Mouse (Mus musculus) kidney, adult 11 months (tissue): Measurements from ENCODE around the gene Rergl.

Experiments
- DNase-seq: peaks from one replicate; pipeline ENCODE4 v3.0.0; 2022

Rergl gene

DNA sequence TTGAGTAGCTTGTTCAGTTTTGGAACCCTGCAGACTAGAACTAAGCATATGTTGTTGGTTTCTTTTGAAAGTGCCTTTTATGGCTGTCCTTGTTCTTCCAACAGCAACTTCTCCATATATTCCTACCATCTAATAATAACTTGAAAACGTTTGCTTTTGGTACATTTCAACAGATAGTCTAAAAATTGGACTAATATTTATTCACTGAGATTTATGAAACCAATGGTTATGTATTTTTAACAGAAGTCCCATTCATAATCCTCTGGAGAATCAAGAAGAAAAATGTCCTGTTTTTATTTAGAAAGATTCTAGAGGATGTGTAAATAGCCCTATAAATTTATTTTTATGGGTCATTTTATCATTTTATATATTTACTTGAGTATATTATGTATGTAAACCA is at the start of gene Rergl:
Gene Rergl, minus strand, starts transcription at position 101 of the 400 bp plus-strand sequence.
- DNase-seq, result no peak

- no peak for DNase-seq
These were observed 36.7 kb upstream of the Rergl start for GRCm38 (mm10) chr6:139538469-139538868.

- no peak for DNase-seq
These were observed 23.6 kb upstream of the Rergl start for GRCm38 (mm10) chr6:139525406-139525805.

DNA sequence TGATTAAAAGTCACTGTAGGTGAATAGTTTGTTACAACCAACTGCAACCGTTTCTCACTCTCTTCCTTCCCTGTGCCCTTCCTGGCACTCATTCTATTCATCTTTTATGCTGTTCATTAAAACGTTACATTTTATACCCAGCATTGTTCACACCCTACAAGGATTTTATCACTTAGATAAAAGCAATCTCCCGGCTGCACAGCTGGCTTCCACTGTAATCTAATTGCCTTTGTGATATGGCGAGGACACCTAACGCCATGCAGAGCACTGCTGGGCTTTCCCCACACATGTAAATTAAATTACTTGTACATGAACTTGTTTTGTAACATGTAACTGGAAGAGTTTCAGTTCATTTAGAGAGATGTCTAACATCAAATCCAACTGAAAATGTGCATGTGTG is 22.5 kb upstream of the Rergl start:
- DNase-seq, result no peak

- no peak for DNase-seq
These were observed 13.2 kb upstream of the Rergl start for GRCm38 (mm10) chr6:139514938-139515510.

GRCm38 (mm10) chr6:139479730-139480129 is 22.0 kb downstream of the Rergl start:
- DNase-seq, result no peak

- DNase-seq, result no peak
These were observed 36.8 kb downstream of the Rergl start for GRCm38 (mm10) chr6:139464980-139465379.

GRCm38 (mm10) chr6:139464292-139464691 is 37.5 kb downstream of the Rergl start:
- no peak for DNase-seq

GRCm38 (mm10) chr6:139461094-139461493 is 40.7 kb downstream of the Rergl start:
- DNase-seq, result no peak

- DNase-seq, result no peak
These were observed 41.3 kb downstream of the Rergl start for GRCm38 (mm10) chr6:139460470-139460869.

GRCm38 (mm10) chr6:139443999-139444398 is 57.8 kb downstream of the Rergl start:
- DNase-seq, result no peak
